Mouse (Mus musculus) right cerebral cortex, postnatal 36 days (tissue): ENCODE measurements at regions not wholly inside any gene's neighbourhood (a gene's known extent, or its start where the extent isn't known, plus 50 kb on each side); places are given as distances from the start of the nearest gene placed in this dataset.

Experiments
- DNase-seq, 2 experiments: peaks; one replicate each; pipeline ENCODE4 v3.0.0; 2022; ENCODE audit warnings: low spot score in 2 of 2, mixed read lengths in 1 of 2

DNA sequence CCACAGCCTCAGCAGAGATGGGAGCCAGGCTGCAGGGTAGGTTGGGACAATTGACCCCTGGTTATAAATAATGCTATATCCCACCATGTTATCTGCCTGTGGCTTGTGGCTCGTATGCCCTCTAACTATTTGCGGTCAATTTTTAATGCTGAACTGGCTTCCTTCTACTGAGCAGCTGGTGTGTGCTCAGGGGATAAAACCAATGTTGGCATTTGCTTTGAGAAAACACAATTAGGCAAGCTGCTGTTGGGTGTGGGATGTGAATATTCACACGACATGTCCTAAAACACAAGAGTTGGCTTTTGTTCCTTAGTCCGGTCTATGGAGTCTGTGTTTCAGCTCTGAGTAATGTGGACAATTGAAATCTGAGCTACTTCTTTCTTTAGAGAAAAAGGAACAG lies 123.6 kb upstream of the Npvf start:
- DNase-seq = no peak

DNA sequence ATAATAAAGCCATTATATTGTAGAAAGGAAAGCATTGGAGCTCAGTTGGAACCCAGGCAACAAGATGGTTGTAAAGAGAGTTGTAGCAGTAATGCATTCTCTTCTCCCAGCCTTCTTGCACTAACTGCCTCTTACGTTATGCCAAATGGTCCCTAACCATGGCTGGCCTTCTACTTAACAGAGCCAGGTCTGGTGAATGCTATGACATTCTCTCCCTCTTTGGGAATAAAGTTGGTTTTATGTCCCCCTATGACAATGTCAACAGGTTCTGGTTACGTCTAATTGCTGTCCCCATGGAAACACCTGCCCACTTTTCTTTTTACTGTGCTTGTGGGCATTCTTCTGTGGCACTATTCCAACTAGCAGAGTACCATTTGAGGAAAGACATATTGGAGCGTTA lies 126.4 kb upstream of the Npvf start:
- DNase-seq = no peak

GRCm38 (mm10) chr6:50781271-50781670 lies 127.0 kb upstream of the Npvf start:
- no peak for DNase-seq

- DNase-seq = no peak
Observed at GRCm38 (mm10) chr6:50782221-50782620, 128.0 kb upstream of the Npvf start.

DNA sequence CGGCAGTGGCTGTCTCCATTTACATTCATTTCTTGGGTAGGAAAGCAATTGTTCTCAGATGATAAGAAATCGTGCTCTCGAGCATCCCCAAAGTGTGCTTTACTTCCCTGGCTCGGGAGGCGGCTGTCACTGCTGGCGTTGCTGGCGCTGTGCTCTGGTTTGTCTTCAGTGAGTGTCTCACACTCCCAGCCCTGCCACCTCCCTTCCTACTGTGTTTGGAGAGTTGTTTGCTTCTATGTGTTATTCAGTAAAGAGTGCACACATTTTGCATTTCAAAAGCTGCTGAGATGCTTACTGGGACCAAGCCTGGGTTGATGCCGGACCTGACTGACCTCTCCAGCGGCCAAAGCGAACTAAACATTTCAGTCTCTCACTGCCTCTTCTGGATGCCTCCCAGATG lies 129.3 kb upstream of the Npvf start:
- DNase-seq = peak in 1 of 2 experiments; percentile 28

GRCm38 (mm10) chr6:50784381-50784780 lies 130.1 kb upstream of the Npvf start:
- DNase-seq = no peak

DNA sequence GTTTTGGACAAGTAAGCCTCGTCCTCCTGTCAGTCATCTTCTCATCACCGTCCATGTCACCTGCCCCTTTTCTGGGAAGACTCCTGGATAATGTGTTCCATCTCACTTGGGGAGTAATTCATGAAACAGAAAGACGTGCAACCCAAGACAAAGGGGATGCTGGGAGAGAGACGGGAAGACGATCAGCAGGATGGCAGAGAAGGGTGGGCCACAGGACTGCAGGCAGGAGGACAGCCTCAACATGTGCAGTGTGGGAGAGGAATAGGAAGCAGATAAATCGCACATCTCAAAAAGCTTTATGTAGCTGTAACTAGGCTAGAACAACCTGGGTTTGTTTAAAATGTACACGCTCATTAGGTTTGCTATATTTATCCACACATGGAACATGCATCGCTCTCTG lies 133.4 kb upstream of the Npvf start:
- no peak for DNase-seq

DNA sequence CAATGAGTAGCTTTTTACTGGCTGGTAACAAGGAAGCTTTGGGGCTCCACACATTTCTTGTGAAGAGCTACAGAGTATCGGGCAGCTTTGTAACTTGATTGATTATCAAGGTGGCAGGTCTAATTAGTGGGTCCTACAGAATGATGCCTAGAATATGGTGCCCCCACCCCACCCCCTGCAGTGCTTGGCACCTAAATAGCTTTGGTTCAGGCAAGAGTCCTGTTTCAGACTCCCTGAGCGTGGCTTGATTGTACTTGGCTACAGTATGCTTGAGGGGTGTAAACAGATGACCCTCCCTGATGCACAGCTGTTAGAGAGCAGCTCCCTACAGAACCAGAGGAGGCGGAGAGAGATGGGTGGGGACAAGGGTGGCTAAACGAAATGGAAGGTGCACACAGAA lies 145.7 kb upstream of the Npvf start:
- no peak for DNase-seq

DNA sequence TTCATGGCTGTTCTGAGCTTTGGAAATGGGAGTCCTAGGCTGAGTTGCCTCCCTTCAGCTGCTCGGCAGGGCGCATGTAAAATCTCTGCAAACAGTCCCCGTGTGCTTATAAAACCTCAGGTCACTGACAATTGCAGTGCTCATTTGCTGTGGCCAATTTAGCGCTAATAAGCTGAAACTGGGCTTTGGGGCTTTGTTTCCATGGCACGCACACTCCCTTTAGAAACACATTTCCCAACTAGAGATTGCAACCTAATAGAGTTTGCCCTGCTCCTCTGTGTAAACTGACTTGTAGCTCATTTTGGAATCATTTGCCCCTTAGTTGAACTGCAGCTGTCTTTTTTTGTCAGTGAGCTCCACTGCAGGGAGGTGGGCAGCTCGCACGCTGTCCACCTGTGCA lies 148.7 kb upstream of the Npvf start:
- DNase-seq = no peak

DNA sequence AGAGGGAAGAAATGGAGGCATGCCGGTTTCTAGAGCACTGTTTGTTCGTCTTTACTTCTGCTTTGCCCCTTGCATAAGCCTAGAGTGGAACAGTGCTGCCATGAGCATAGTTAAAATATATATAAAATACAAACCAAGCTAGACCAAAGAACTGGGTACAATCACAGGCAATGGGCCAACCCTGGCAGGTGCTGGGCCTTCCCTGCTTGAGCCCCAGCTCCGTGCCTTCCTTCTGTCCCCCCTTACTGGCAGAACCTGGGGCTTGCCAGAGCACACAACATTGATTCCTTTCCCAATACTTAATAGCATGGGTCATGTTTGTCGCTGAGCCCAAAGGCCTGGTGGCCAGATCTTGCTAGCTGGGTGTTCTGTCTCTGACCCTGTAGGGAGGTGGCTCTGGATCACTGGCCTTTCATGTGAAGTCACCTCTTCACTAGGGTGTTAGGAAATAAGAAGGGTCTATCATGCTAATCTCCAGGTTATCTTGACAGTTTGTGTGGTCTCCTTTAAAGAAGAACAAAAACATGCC lies 150.3 kb upstream of the Npvf start:
- DNase-seq = no peak

GRCm38 (mm10) chr6:50806376-50807077 lies 152.3 kb upstream of the Npvf start:
- DNase-seq = no peak

DNA sequence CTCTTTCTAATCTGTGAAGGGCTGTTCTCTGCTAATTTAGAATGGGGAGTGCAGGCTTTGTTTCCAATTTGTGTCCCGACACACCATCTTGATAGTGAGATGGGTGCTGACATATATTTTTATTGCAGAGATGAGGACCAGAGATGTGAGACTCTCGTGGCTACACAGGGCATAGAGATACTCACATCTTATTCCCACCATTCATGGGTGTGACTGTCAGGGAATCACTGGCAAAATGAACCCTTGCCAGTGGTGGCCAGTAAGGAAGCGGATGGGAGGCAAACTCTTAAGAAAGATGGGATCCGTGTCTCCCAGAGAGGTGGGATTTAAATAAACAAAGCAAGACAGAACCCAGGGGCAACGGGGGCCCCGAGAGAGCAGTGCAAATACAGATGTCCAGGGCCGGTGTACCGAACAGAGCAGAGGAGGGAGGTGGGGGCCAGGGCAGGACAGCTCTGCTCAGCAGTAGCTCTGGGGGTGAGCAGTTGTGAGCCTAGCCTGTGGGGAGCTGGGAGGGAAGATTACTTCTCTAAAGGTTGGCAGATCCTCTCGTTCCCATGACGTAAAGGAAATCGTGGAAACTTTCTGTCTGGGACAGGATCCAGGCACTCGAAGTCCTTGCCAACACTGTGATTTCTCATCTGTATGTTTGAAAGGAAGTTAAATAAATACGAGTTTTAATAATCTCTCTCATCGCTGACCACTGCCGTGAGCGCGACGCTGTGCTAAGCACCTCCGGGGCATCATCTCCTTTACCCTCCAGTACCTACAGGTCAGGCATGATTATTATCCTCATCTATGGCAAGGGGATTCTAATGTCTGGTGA lies 153.2 kb upstream of the Npvf start:
- no peak for DNase-seq

DNA sequence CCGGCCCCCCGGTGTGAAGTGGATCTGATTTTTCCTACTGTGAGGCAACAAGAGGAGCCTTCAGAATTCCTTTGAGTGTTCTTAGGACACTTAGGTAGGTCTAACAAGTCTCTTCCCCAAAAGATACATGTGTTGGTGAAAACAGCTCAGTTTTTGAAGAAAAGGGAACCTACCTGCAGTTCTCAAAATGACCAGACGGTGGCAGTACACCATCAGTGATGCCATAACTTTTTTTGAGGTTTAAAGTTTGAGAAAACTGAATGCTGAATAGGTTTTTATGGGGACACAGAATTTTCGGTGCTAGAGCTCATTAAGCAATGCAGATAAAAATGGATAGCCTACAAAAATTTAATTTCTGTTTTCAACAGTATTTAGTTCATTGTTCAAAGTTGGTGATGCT lies 153.9 kb upstream of the Npvf start:
- DNase-seq = no peak

GRCm38 (mm10) chr6:50808811-50809668 lies 154.8 kb upstream of the Npvf start:
- no peak for DNase-seq

DNA sequence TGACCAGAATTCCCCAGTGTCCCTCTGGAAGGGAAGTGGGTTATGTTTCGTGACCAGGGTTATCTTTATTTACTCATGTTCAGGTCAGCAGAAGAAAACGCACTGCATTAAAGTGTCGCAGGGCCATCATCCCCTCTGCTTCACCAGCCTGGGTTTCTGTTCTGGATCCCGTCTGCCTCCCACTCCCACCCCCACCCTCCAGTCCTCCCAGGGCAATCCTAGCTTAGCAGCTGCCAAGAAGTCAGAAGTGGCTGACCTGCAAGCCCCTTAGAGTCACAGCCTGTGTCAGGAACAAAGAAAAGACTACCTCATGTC lies 155.4 kb upstream of the Npvf start:
- DNase-seq = no peak

GRCm38 (mm10) chr6:50814936-50815500 lies 160.8 kb upstream of the Npvf start:
- DNase-seq = no peak

DNA sequence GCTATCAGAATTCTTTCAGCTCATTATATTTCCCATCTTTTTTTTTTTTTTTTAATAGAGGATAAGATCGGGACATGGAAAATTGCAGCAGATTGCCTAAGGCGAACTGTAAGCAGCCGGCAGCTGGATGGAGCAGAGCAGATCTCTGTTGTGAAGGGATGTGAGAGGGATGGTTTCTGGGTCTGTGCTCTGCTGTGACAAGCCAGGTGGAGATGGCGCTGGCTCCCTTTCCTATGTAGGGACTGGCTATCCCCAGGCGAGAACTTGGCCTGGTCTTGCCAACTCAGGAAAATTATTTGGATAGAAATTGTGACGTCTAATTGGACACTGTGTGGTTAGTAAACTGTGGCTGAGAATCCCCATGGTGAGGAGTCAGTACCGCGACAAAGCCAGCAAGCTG lies 161.3 kb upstream of the Npvf start:
- DNase-seq = no peak

DNA sequence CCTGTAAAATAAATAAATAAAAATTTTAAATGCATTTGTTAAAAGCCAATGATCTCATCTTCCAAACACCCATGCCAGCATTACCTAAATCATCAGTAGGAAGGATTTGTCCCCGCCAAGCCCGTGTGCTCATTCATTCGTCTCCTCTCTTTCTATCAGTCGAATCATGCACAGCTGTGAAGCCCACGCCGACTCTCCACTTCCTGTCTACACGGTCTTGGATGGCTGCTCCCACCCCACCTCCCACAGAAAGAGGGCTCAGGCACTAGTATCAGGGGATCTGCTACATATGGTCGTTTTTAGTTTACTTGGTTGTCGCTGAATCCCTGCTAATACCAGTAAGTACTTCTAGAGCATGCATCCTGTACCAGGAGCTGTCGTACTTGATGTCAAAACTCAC lies 163.2 kb upstream of the Npvf start:
- no peak for DNase-seq

DNA sequence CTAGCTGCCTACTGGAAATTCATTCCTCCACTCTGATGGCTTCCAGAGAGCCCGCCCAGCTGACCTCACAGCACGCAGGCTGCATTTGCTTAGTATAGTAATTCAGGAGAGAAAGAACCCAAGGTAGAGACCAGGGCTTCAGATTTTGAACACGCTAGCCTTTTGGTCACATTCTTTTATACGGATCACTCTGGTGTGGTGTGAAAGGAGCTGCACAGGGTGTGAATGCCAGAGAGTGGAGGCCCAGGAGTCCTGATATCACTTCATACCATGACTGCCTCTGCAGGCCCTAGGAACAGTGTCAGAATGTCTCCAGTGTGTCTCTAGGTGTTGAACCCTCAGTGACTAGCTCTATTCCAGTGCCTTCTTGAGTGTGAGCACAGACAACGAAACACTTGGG lies 164.2 kb upstream of the Npvf start:
- no peak for DNase-seq

GRCm38 (mm10) chr6:50818891-50819541 lies 164.8 kb upstream of the Npvf start:
- no peak for DNase-seq

DNA sequence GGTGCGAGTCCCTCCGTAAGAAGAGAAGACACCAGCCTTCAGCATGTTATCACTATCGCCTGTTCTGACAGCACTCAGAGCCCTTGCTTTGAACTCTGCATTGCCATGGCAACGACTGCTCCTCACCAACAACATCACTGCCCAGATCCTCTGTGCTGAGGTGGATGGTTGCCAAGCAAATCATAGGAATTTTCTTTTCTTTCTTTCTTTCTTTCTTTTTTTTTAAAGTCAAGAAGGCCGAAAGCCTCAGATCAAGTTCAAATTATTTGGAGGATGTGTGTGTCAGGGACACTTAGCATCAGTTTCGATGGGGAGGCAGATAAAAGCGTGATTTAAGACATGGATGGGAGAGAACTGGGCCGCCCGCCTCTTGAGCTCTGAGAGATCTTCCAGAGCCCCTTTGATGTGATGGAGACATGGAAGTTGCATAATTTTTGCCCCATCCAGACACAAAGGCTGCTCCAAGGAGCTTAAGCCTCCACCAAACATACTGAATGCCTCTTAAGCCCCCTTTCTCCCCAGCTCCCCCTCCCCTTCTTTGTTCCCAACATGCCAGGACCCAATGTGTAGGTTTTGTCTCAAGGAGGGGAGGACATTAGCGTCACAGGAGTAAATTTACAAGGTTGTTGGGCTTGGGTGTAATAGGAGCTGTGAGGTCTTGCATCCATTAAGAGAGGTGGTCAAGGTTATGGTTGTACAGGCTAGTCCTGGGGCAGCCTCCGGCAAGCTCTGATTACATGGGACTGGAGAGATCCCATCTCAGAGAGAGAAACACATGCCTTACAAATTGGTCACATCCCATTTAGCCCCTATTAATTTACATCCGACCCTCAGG lies 167.4 kb upstream of the Npvf start:
- DNase-seq = no peak
